Mouse (Mus musculus): Measurements from ENCODE around the gene Gm17654. TPM values are rescaled to one million over a fixed set of nuclear protein-coding genes. Genes with fewer than 3 reads are reported as not detected.

Gene Gm17654
- not detected in 2 replicates for polyA plus RNA-seq (2012; rRNA removed; ENCODE audit: low replicate concordance)

GRCm38 (mm10) chr14:43579046-43579445, at the start of gene Gm17654:
Gm17654 (minus strand) TSS chr14:43579146.

DNA sequence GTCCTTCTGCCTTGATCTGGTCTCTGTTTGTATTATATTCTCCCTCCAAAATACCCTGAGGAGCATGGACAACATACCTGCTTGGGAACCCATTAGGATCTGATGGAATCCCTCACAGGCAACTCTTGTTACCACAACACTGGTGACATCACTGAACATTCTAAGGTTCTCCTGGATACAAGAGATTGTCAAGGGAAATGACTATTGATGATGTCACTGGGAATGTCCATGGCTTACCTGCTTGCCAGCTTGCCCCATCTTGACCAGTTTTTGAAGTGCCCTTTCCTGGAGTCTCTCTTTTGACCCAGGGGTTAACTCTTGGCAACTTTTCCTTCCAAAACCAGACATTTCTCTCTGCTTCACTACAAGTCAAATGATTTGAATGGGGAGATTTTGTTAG, 29.0 kb upstream of the Gm17654 start, which contains the start of gene Gm10375:
Gene Gm10375 (minus strand): TSS at position 101 of the 400 bp plus-strand sequence.

DNA sequence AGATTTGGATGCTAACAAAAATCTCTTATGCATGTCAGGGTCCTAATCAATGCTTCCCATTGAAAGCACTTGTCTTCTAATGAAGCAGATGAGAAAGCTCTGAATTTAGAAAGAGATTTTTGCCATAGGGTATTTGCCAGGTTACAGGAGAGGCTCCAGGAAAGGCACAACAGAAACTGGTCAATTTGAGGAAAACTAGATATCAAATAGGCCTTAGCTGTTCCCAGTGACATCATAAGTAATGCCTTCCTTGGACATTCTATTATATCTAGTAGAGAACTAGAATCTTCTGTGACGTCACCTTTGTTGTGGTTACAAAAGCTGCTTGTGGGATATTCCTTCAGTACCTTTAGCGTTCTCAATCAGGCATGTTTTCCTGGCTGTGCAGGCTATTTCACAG, 35.7 kb downstream of the Gm17654 start, which contains the start of gene Gm5799:
Gene Gm5799 (plus strand): TSS at position 301 of the 400 bp plus-strand sequence.

Other genes with a start within 250 kb of the Gm17654 start
- not detected in 2 replicates for gene 1700001F09Rik, start 231.3 kb downstream of the Gm17654 start, polyA plus RNA-seq (2012; rRNA removed; ENCODE audit: low replicate concordance)
- not detected in 2 replicates for gene Gm8138, start 162.8 kb downstream of the Gm17654 start, polyA plus RNA-seq (2012; rRNA removed; ENCODE audit: low replicate concordance)
- not detected in 2 replicates for gene Gm5799, start 35.6 kb downstream of the Gm17654 start, polyA plus RNA-seq (2012; rRNA removed; ENCODE audit: low replicate concordance)
- gene Gm10375, start 28.9 kb upstream of the Gm17654 start, polyA plus RNA-seq (2012; rRNA removed; ENCODE audit: low replicate concordance) = not detected in 2 replicates
- gene Gm8165, start 98.1 kb upstream of the Gm17654 start, polyA plus RNA-seq (2012; rRNA removed; ENCODE audit: low replicate concordance) = not detected in 2 replicates
- not detected in 2 replicates for gene Gm7324, start 118.7 kb upstream of the Gm17654 start, polyA plus RNA-seq (2012; rRNA removed; ENCODE audit: low replicate concordance)
- gene Gm16506, start 148.3 kb upstream of the Gm17654 start, polyA plus RNA-seq (2012; rRNA removed; ENCODE audit: low replicate concordance) = not detected in 2 replicates
- gene Gm6526, start 168.7 kb upstream of the Gm17654 start, polyA plus RNA-seq (2012; rRNA removed; ENCODE audit: low replicate concordance) = not detected in 2 replicates
- not detected in 2 replicates for gene Gm8180, start 205.6 kb upstream of the Gm17654 start, polyA plus RNA-seq (2012; rRNA removed; ENCODE audit: low replicate concordance)